Mouse (Mus musculus) midbrain, embryonic 14.5 days (tissue): ENCODE results near the gene Slc41a1. TPM values are rescaled to one million over a fixed set of nuclear protein-coding genes. Genes with fewer than 3 reads are reported as not detected.

Experiments used
- ATAC-seq: fragments of 200-750 bp; cut with Nextera tagmentation; 2 replicates; pipeline ENCODE4 v1.8.0; 2017; ENCODE audit warnings: moderate number of reproducible peaks, moderate library complexity; ENCODE audit not compliant: low FRiP score, low TSS enrichment
- DNase-seq: peaks from one replicate; pipeline ENCODE4 v3.0.0-alpha.2; 2015
- H3K27ac ChIP-seq: fragments of 300-500 bp; sonication (generic); replicated peaks from 2 replicates; pipeline ENCODE4 v1.5.1; 2014; ENCODE audit warnings: mild to moderate bottlenecking, low read depth, low read length, moderate library complexity
- H3K27me3 ChIP-seq: fragments of 300-500 bp; sonication (generic); 2 replicates; pipeline ENCODE4 v1.6.1; 2014; ENCODE audit warnings: low read length, control low read depth, mixed read lengths; ENCODE audit not compliant: control insufficient read depth, insufficient read depth
- H3K36me3 ChIP-seq: fragments of 300-500 bp; sonication (generic); 2 replicates; pipeline ENCODE4 v1.6.1; 2014; ENCODE audit warnings: low read length, control low read depth; ENCODE audit not compliant: control insufficient read depth, insufficient read depth
- H3K4me1 ChIP-seq: fragments of 300-500 bp; sonication (generic); 2 replicates; pipeline ENCODE4 v1.6.1; 2014; ENCODE audit warnings: mild to moderate bottlenecking, antibody characterized with exemption, low read length, control low read depth; ENCODE audit not compliant: control insufficient read depth, insufficient read depth
- H3K4me2 ChIP-seq: fragments of 300-500 bp; sonication (generic); 2 replicates; pipeline ENCODE4 v1.6.1; 2014; ENCODE audit warnings: mild to moderate bottlenecking, low read length, moderate library complexity
- H3K4me3 ChIP-seq: fragments of 300-500 bp; sonication (generic); replicated peaks from 2 replicates; pipeline ENCODE4 v1.5.1; 2014; ENCODE audit warnings: low read depth, low read length
- H3K9ac ChIP-seq: fragments of 300-500 bp; sonication (generic); replicated peaks from 2 replicates; pipeline ENCODE4 v1.6.1; 2014; ENCODE audit warnings: mild to moderate bottlenecking, low read length, moderate library complexity
- H3K9me3 ChIP-seq: fragments of 300-500 bp; sonication (generic); 2 replicates; pipeline ENCODE4 v1.6.1; 2016; ENCODE audit warnings: low read length, control low read depth, mixed read lengths; ENCODE audit not compliant: control insufficient read depth
- WGBS: fragments of 180-500 bp; shearing (Covaris S2); extraction: QIAGEN DNeasy Blood & Tissue Kit; methylation state at CpG from one replicate; pipeline ENCODE4 v1.1.7; 2014; 5-methylcytosine and 5-hydroxymethylcytosine counted together
- polyA plus RNA-seq: library from polyadenylated mRNA; unstranded; fragments of >200 nt; fragmentation: Nextera tagmentation; extraction: Ambion mirVana; gene quantifications from 2 replicates; pipeline ENCODE4 v1.2.1, GENCODE M21; 2014

The Slc41a1 gene
- polyA plus RNA-seq, 1 experiment from 2014 or later, result 12.9 TPM

- 74% methylated on average over 8 of the region's 8 CpGs for WGBS
- 0 out of 2 replicates have a peak, but pooled peaks cover 4% of the 10 kb centered on the region for H3K4me1 ChIP-seq
- H3K9me3 ChIP-seq, result no peaks in the 10 kb centered on the region
- ATAC-seq (no peak), DNase-seq (no peak)
- H3K27me3 ChIP-seq, result no peaks in the 10 kb centered on the region
- H3K4me3 ChIP-seq, result no peak overlapping the region
- H3K9ac ChIP-seq, result no peak overlapping the region
- no peak overlapping the region for H3K4me2 ChIP-seq
- no peaks in the 10 kb centered on the region for H3K36me3 ChIP-seq
- H3K27ac ChIP-seq, result no peak overlapping the region
These were observed 5.0 kb upstream of the Slc41a1 start for GRCm38 (mm10) chr1:131822292-131822691.

GRCm38 (mm10) chr1:131822856-131823492, 4.3 kb upstream of the Slc41a1 start:
- DNase-seq (no peak), ATAC-seq (no peak)
- no peak overlapping the region for H3K27ac ChIP-seq
- 0 out of 2 replicates have a peak, but pooled peaks cover 5% of the 10 kb centered on the region for H3K4me1 ChIP-seq
- 94% methylated on average over 1 of the region's 1 CpGs for WGBS
- no peak overlapping the region for H3K4me2 ChIP-seq
- H3K9me3 ChIP-seq, result no peaks in the 10 kb centered on the region
- no peak overlapping the region for H3K4me3 ChIP-seq
- no peaks in the 10 kb centered on the region for H3K36me3 ChIP-seq
- no peak overlapping the region for H3K9ac ChIP-seq
- H3K27me3 ChIP-seq, result no peaks in the 10 kb centered on the region

GRCm38 (mm10) chr1:131823563-131823962, 3.7 kb upstream of the Slc41a1 start:
- H3K9me3 ChIP-seq, result no peaks in the 10 kb centered on the region
- H3K9ac ChIP-seq, result no peak overlapping the region
- peaks cover 7% of the 10 kb centered on the region; the same call in 1 of the 2 replicates for H3K4me1 ChIP-seq
- H3K27ac ChIP-seq, result no peak overlapping the region
- H3K27me3 ChIP-seq, result no peaks in the 10 kb centered on the region
- ATAC-seq (no peak), DNase-seq (no peak)
- H3K4me2 ChIP-seq, result no peak overlapping the region
- H3K4me3 ChIP-seq, result no peak overlapping the region
- WGBS, result 76% methylated on average over 5 of the region's 5 CpGs
- no peaks in the 10 kb centered on the region for H3K36me3 ChIP-seq

GRCm38 (mm10) chr1:131824528-131825181, 2.6 kb upstream of the Slc41a1 start:
- Histone ChIP-seq H3K9ac (no peak overlapping the region), H3K4me1 (peaks cover 16% of the 10 kb centered on the region; the same call in 1 of the 2 replicates), H3K27me3 (no peaks in the 10 kb centered on the region), H3K27ac (no peak overlapping the region), H3K36me3 (no peaks in the 10 kb centered on the region), H3K9me3 (no peaks in the 10 kb centered on the region), H3K4me3 (no peak overlapping the region), H3K4me2 (no peak overlapping the region)
- 92% methylated on average over 11 of the region's 11 CpGs for WGBS
- no peak for ATAC-seq
- no peak for DNase-seq

- ATAC-seq, result peak; percentile 97
- WGBS, result 0% methylated on average over 31 of the region's 36 CpGs
- peak overlapping the region; percentile 87 for H3K4me3 ChIP-seq
These were observed 530 bp downstream of the Slc41a1 start for GRCm38 (mm10) chr1:131827787-131828258.

GRCm38 (mm10) chr1:131828297-131829126, 1.2 kb downstream of the Slc41a1 start:
- peak; percentile 66 for DNase-seq
- WGBS, result under 1% methylated on average over 22 of the region's 22 CpGs
- Histone ChIP-seq H3K4me1 (peaks cover 25% of the 10 kb centered on the region; the same call in 1 of the 2 replicates), H3K27ac (peak overlapping the region; percentile 78), H3K27me3 (no peaks in the 10 kb centered on the region), H3K4me3 (peak overlapping the region; percentile 87), H3K9ac (peak overlapping the region; percentile 73), H3K4me2 (peak overlapping the region; percentile 86), H3K9me3 (no peaks in the 10 kb centered on the region), H3K36me3 (peaks cover 8% of the 10 kb centered on the region; the same call in 1 of the 2 replicates)
- peak; percentile 66 for ATAC-seq

More at GRCm38 (mm10) chr1:131827787-131828258, 530 bp downstream of the Slc41a1 start:
- Histone ChIP-seq H3K4me1 (peaks cover 23% of the 10 kb centered on the region; the same call in 1 of the 2 replicates), H3K27me3 (no peaks in the 10 kb centered on the region), H3K27ac (peak overlapping the region; percentile 79), H3K9ac (peak overlapping the region; percentile 73), H3K4me2 (peak overlapping the region; percentile 86), H3K36me3 (peaks cover 8% of the 10 kb centered on the region; the same call in 1 of the 2 replicates), H3K9me3 (no peaks in the 10 kb centered on the region)
- DNase-seq, result peak; percentile 98

- H3K4me1 ChIP-seq, result peaks cover 25% of the 10 kb centered on the region; the same call in 1 of the 2 replicates
- H3K27me3 ChIP-seq, result no peaks in the 10 kb centered on the region
- peak overlapping the region; percentile 13; the same call in 1 of the 2 replicates for H3K9ac ChIP-seq
- H3K4me3 ChIP-seq, result peak overlapping the region; percentile 87
- DNase-seq (no peak), ATAC-seq (no peak)
- H3K36me3 ChIP-seq, result peaks cover 8% of the 10 kb centered on the region; the same call in 1 of the 2 replicates
- H3K9me3 ChIP-seq, result no peaks in the 10 kb centered on the region
- WGBS, result 43% methylated on average over 5 of the region's 5 CpGs
- peak overlapping the region; percentile 86 for H3K4me2 ChIP-seq
- no peak overlapping the region for H3K27ac ChIP-seq
These were observed 2.0 kb downstream of the Slc41a1 start for GRCm38 (mm10) chr1:131829279-131829678.

- no peaks in the 10 kb centered on the region for H3K27me3 ChIP-seq
- peaks cover 8% of the 10 kb centered on the region; the same call in 1 of the 2 replicates for H3K36me3 ChIP-seq
- H3K4me2 ChIP-seq, result no peak overlapping the region
- 90% methylated on average over 15 of the region's 15 CpGs for WGBS
- H3K27ac ChIP-seq, result no peak overlapping the region
- H3K9me3 ChIP-seq, result no peaks in the 10 kb centered on the region
- DNase-seq, result no peak
- H3K4me1 ChIP-seq, result peaks cover 25% of the 10 kb centered on the region; the same call in 1 of the 2 replicates
- no peak for ATAC-seq
- no peak overlapping the region for H3K4me3 ChIP-seq
- H3K9ac ChIP-seq, result no peak overlapping the region
These were observed 3.3 kb downstream of the Slc41a1 start for GRCm38 (mm10) chr1:131830561-131830960.
